Mouse (Mus musculus) urinary bladder, postnatal 25 days (tissue): ENCODE results near the gene Zfp988.
"Not testable (repeated sequence)": the region's sequence is repeated elsewhere in the genome, so short reads cannot be mapped to it uniquely, and the experiment has no call there.

Experiments
- DNase-seq: peaks from one replicate; pipeline ENCODE4 v3.0.0; 2022; ENCODE audit warnings: low spot score

The Zfp988 gene

DNA sequence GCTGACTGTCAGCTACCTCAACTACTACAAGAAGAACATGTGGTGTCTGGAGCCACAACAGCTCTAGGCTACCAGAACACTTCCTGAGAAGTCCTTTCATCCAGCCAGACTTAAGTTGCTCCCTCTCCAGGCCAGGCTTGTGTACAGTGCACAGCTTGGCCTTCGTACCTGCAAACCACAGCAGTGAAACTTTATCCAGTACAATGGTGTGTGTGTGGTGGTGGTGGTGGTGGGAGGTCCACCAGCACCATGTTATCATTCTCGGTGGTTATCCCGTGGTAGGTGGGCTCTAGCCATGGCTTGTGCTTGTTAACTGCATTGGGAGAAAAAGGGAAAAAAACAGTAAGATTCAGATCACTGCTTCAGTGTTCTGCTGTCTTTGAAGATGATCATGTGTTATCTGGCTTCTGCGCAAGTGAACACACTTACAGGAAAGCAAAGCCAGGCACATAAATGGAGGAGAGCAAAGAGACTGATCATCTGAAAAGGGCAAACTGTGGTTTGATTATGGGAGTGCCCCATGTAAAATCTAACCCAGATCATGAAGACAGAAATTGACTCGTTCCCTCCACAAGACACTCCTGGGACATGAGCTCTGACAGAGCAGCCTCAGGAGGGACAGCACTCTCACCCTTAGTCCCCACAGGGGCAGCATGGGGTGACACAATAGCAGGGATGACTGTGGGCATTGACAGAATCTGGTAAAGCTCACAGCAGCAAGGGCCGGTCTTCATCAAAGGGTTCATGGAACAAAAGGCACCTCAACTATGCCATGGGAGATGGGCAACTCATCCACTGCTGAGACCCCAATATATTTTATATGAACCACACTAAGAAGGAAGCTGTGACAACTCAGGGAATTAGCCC lies 37.8 kb downstream of the Zfp988 start:
- DNase-seq: not testable (repeated sequence)

DNA sequence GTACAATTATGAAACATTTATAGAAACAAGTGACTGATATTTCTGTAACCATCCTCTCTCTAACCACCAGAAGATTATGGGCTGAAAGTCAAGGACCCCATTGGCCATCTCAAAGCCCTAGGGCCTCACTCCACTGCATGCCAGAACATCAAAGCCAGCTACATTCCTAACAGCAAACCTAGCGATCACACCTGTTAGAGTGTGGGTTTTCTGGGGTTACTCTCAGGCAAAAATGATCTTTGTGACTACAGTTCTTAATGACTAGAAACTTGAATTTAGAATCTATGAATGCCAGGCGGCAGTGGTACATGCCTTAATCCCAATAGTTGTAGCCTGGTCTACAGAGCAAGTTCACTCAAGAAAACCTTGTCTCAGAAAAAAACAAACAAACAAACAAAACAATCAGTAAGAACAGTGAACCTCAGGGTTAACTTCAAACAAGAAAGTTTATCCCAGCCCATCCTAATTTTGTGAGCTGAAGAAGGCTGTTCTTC lies 39.6 kb downstream of the Zfp988 start:
- DNase-seq: not testable (repeated sequence)

DNA sequence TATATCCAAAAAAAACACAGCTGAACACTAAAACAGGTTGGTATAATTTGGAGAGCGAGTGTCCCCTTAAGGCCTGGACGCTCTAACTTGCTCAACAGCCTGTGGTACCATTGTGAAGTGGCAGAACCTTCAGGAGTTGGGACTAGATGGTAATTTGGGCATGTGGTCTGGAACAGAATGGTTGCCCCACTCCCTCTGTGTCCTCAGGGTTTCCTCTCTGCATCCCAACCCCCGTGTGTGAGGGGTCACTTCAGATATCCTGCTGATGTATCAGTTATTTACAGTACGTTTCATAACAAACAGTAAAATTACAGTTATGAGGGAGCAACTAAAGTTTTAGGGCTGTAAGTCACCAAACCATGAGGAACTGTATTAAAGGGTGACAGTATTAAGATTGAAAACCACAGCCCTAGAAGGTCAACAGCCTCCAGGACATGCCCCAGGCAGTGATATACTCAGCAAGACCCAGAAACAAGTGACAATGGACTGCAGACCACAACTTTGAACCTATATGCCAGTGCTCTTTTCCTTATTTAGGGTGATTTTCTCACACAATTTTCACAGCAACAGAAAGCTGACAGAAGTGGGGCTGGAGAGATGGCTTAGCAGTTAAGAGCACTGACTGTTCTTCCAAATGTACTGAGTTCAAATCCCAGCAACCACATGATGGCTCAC lies 41.0 kb downstream of the Zfp988 start:
- not testable (repeated sequence) for DNase-seq

DNA sequence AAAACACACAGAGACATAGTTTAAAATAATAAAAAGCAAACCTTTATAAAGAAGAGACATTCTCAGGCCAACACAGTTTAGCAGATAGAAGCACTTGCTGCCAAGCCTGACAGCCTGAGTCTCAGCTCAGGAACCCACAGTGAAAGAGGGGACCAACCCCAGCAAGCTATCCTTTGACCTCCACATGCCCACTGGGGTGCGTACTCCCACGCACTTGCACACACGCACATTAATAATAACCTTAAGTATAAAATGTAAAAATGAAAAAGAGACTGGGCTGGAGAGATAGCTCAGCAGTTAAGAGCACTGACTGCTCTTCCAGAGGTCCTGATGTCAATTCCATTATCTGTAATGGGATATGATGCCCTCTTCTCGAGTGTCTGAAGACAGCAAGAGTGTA lies 41.8 kb downstream of the Zfp988 start:
- DNase-seq: not testable (repeated sequence)

DNA sequence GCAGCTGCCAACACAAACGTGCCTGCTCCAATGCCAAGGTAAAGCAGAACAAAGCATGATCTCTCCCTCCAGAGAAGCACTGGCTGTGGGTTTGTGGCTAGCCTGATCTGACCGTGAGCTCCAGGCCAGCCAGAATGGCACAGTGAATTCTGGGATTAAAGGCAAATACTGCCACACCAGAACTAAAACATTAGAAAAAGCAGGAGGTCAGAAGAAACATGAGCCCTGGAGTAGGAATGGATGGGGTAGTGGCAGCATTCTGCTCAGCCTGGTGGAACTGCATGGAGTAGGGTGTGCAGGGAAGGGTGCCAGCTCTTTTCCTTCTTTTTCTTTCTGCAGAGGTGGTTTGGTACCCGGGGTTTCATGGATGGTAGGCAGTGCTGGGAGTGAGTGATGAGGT lies 42.4 kb downstream of the Zfp988 start:
- DNase-seq: not testable (repeated sequence)

DNA sequence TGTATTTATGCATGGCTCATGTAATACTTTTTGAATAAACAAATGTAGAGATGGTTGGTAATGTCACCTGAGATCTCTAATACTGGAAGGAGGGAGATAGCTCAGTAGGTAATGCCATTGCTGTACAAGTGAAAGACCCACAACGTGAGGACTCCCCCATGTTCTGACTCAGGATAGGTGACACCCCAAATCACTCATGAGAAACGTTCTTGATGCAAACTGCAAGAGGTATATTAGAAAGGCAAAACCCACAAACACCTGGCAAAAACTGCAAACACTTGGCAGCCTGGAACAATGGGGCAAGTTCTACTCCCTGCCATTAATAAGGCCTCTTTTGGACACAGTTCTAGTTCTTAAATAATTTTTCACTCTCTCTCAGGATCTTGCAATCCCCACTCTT lies 42.9 kb downstream of the Zfp988 start:
- DNase-seq: not testable (repeated sequence)

DNA sequence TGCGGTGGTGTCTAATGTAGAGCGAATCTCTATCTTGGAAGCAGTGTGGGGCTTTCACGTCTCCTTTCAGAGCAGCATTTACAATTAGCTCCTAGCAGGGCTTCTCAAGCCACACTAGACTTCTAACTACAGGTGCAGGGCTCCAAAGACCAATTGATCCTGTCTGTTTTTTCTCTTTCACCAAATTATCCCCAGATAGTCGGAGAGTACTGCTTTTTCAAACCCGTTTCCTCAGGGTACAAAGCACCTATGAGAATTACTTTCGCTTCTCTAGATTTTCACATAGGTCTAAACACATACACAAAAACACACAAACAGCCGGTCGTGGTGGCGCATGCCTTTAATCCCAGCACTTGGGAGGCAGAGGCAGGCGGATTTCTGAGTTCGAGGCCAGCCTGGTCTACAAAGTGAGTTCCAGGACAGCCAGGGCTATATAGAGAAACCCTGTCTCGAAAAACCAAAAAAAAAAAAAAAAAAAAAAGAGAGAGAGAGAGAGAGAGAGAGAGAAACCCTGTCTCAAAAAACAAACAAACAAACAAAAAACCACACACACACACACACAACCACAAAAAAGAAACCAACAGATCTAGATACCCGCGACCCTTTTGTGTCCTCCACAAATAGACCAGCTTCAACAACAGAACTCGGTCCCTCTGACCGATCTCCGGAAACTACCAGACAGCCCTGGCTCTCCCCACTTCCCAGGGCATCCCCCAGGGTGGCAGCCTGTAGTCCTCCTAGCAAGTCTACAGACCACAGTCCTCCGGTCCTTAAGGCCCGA lies 43.6 kb downstream of the Zfp988 start:
- not testable (repeated sequence) for DNase-seq

DNA sequence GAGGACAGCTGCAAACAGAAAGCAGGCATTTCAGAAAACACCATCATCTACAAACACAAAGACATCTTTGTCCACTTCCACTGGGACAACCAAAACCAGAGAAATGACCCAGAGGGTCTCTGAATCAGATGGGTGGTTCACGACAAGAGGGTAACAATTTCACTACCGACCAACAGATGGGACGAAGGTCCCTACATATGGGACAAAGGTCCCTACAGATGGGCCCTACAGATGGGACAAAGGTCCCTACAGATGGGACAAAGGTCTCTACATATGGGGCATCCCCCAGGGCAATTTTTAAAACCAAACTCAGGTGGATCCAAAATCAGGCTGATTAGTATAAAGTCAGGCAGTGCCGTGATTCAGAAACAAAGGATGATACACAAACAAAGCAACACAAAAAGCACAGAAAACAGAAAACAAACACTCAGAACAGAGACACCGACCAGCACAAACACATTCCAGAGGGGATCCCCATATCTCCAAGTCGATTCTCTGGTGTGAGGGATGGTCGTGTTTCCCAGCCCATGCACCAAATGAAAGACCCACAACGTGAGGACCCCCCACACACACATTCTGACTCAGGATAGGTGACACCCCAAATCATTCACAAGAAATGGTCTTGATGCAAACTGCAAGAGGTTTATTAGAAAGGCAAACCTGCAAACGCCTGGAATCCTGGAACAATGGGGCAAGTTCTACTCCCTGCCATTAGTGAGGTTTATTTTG lies 44.4 kb downstream of the Zfp988 start:
- not testable (repeated sequence) for DNase-seq

DNA sequence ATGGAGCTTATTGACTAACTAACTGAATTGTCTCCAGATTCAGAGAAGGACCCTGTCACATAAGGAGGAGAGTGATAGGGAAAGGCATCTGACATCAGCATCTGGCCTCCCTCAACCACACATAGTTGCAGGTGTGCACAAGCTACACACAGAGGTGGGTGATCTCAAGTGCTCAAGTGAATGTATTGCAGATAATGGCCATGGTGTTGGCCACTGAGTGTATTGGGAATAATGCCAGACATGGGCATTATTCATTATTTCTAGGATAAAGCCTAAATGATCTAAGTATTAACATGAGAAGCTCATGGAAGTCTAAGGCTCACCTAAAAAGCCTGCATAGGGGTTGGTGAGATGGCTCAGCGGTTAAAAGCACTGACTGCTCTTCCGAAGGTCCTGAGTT lies 45.1 kb downstream of the Zfp988 start:
- not testable (repeated sequence) for DNase-seq

DNA sequence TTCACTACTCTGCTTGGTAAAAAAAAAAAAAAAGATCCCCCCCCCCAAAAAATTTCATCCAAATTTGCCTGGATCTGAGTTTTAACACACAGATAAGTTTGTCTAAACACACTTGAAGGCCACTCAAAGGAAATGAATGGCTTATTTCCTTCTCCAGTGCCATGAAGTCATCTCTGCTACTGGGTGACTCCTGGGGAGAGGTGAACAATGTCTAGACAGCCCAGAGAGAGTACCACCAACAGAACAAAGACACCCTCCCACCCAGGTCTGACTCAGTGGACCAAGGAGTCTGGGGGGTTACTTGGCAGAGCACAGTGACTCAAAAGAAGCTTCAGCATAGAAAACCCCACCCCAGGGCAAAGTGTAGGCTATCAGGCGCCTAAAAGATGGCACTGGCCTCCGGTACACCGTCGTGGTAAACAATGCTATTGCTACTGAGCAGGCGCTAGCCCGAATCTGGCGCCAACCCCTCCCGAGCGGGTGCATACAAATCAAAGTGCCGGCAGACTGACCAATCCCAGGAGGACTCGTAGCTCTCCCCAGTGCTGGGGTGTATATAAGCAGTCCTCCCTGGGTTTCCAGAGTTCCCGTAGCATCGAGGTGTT lies 46.0 kb downstream of the Zfp988 start:
- not testable (repeated sequence) for DNase-seq

DNA sequence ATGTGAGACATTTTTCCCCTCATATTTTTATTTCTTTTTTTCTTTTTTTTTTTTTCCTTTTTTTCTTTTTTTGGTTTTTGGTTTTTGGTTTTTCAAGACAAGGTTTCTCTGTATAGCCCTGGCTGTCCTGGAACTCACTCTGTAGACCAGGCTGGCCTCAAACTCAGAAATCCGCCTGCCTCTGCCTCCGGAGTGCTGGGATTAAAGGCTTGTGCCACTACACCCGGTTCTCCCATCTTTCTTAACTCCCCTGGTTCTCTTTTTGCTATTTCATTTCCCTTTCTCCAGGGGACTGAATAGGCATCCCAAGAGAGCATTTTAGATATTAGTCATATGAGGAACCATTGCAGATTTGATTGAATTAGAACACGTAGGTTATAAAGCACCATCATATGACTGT lies 48.2 kb downstream of the Zfp988 start:
- not testable (repeated sequence) for DNase-seq

DNA sequence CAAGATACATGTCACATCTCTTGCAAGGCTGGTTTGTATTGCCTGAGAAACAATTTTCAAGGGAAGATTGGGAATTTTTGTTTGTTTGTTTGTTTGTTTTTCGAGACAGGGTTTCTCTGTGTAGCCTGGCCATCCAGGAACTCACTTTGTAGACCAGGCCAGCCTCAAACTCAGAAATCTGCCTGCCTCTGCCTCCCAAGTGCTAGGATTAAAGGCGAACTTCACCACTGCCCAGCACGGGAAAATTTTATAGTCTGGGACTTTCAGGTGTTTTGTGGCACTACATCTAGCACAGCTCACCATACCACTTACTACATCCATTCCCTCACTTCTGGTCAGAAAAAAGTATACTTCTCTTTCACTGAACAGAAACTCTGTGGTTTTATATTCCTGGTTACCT lies 50.6 kb downstream of the Zfp988 start:
- DNase-seq: not testable (repeated sequence)

DNA sequence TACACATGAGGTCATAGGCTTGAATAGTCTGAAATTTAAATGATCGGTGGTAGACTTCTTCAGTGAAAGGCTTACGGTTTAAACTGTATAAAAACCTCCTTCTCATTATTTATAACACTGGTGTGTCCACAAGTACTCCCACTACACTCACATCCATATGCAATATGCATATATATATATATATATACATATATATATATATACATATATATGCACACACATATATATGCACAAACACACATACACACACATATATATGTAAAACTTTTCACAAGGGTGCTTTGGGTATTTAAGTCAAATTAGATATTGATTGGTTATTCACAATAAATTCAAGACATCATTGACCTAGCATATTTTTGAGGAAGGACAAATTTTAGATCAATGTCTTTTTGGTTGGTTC lies 51.7 kb downstream of the Zfp988 start:
- DNase-seq: not testable (repeated sequence)

DNA sequence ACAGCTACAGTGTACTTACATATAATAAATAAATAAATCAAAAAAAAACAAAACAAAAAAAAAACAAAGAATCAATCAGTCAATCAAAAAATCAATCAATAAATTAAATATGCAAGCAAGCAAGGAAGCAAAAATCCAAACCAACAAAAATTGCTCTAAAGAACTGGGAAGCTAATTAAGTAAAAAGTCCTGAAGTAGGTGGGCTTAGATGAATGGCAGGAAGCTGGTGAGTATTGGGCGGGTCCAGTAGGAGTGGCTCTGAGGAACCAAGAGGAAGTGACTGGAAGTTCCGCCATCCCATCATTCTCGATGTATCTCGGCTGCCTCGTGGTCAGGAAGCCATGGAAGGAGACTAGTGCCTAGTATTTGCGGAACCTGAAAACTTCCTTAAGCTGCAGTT lies 55.5 kb downstream of the Zfp988 start, which contains the start of gene Zfp978:
Zfp978 (plus strand) TSS at position 301 of the 400 bp plus-strand sequence.
- not testable (repeated sequence) for DNase-seq

DNA sequence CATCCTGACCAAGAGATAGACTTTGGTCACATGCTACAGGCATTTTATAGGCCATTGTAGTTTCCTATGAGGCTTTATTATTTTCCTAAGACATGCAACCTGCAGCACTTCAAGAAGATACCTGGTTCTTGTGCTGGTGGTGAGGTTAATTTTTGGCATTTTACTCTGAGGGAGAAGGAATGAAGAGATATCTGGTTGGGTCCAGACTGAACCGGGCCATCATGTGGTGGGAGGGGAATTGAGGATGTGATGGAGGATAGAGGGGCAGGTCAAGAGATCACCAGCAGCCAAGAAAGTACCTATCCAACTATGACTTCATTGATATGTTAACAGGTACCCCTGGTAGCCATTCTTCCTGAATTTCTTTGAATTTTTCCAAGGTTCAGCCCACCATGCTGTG lies 56.4 kb downstream of the Zfp988 start:
- DNase-seq: not testable (repeated sequence)

DNA sequence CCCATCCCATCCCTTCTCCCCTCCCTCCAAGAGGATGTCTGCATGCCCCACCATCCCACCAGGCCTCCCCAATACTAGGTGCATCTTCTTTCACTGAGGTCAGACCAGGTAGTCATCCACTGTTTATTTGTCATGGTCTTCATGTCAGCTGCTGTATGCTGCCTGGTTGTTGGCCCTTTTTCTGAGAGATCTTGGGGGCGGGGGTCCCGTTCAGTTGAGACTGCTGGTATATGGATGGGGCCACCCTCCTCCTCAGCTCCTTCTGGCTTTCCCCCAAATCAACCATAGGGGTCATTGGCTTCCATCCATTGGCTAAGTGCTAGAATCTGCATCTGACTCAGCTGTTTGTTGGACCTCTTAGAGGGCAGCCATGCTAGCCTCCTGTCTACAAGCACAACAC lies 64.1 kb downstream of the Zfp988 start:
- not testable (repeated sequence) for DNase-seq

DNA sequence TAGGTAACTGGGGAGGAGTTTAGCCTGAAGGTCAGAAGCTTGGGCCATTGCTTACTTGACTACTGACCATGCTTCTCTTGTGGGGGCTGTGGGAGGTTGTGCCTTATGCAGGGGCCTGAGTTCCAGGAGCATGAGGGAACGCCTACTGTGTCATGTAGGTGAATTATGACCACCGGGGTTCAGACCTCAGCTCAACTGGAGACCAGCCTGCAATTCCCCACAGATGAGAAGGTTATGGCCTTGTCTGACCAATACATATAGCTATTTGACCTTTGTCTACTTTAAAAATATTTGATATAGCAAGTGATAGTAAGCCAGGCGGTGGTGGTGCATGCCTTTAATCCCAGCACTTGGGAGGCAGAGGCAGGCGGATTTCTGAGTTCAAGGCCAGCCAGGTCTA lies 77.7 kb downstream of the Zfp988 start:
- not testable (repeated sequence) for DNase-seq
